11 mouse cellular contexts compared by ENCODE assay signal in the genomic region with DNA sequence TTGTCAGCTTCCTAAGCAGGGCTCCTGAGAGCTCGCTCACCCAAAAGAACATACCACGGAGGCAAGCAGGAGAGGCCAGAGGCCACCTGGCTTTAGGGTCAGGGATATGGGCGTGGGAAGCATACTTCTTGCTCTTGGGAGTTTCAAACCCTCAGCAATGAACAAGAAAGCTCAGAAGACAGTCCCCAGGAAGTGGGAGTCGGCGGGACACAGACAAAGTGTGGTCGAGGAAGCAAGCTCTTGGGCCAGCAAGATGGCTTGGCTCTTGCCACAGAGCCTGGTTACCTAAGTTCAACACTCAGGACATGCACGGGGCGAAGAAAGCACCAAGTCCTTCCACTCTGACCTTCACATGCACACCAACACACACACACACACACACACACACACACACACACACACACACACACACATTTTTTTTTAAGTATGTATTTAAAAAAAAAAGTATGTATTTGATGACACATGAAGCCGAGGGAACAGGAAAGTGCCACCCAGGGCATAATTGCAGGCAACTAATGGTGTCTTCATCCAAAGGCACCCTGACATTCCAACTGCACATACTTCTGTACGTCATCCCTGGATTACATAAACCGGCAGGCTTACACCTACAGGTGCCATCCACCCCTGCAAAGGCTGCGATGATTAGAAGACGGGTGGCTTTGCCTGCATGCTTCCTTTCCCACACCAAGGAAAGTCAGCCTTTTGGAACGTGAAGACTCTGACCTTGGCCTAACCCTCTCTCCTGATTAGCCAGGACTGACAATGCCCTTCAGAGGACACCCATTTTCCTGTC. TPM values are rescaled to one million over a fixed set of nuclear protein-coding genes. Genes with fewer than 3 reads are reported as not detected.
A peak's percentile ranks its signal among the peaks of the same experiment; 100 is the strongest.
DNase-seq lines count a peak whose midpoint lies in the region; ATAC-seq and TF ChIP-seq lines count a peak whose summit lies in the region.
"Had no signal": no experiment of that assay in that cellular context is flagged by ENCODE, and none has a peak within 500 bp of the region (broad histone marks: within the 10 kb centered on the region; RNA-seq: fewer than 3 reads in every experiment).

No protein-coding gene starts in this region.

- H3K4me3 ChIP-seq in heart, embryonic 14.5 days (ENCODE audit: control insufficient read depth in 1 of 2, insufficient read depth in 1 of 2, low read depth in 1 of 2, low read length in 2 of 2), result no peak overlapping the region
- H3K4me3 ChIP-seq in lung, embryonic 15.5 days, result no peak overlapping the region
- H3K4me3 ChIP-seq in liver, embryonic 16.5 days (ENCODE audit: low read depth, low read length), result no peak overlapping the region
- H3K4me3 ChIP-seq in small intestine, adult 2 months (ENCODE audit: low read depth, low read length), result no peak overlapping the region
- H3K4me3 ChIP-seq: erythroblast, embryonic 14.5 days had no signal

- H3K4me1 ChIP-seq in heart, embryonic 14.5 days (ENCODE audit: control insufficient read depth in 2 of 2, insufficient read depth in 2 of 2, low read length in 2 of 2), result peaks cover 23 to 36% of the 10 kb centered on the region in 2 experiments
- H3K4me1 ChIP-seq in lung, embryonic 15.5 days, result peaks cover 41% of the 10 kb centered on the region
- H3K4me1 ChIP-seq in liver, embryonic 16.5 days (ENCODE audit: control insufficient read depth, low read depth, low read length), result no peaks in the 10 kb centered on the region; the same call in 1 of the 2 replicates
- peaks cover 19% of the 10 kb centered on the region for H3K4me1 ChIP-seq in small intestine, adult 2 months (ENCODE audit: control insufficient read depth, insufficient read depth, insufficient read length, low read length)

- H3K27ac ChIP-seq in heart, embryonic 14.5 days (replicated peaks in 1 of 2; ENCODE audit: control insufficient read depth in 1 of 2, insufficient read depth in 1 of 2, low read depth in 2 of 2, low read length in 2 of 2), result peak overlapping the region; percentile 89 to 90
- H3K27ac ChIP-seq in lung, embryonic 15.5 days, result peak overlapping the region; percentile 88
- 0 out of 2 replicates have a peak overlapping the region, but pooled peaks have one; percentile 9 for H3K27ac ChIP-seq in liver, embryonic 16.5 days (ENCODE audit: low read length)
- peak overlapping the region; percentile 57 for H3K27ac ChIP-seq in small intestine, adult 2 months (ENCODE audit: insufficient read depth, low read depth, low read length)
- H3K27ac ChIP-seq: liver, embryonic 14.5 days had no signal

- no peak overlapping the region for H3K4me2 ChIP-seq in heart, embryonic 14.5 days (ENCODE audit: low read length)
- H3K4me2 ChIP-seq in lung, embryonic 15.5 days, result no peak overlapping the region
- H3K4me2 ChIP-seq in liver, embryonic 16.5 days (ENCODE audit: low read depth, low read length), result no peak overlapping the region

- TF ChIP-seq POLR2A in small intestine, adult 2 months (IDR thresholded peaks at IDR 0.05; ENCODE audit: low read depth, low read length), result no peak

- no peak for TF ChIP-seq CTCF in small intestine, adult 2 months (IDR thresholded peaks at IDR 0.05; ENCODE audit: extremely low read depth, insufficient read length, insufficient replicate concordance, low read depth, low read length)

- 54% methylated on average over 14 of the region's 14 CpGs for WGBS in heart, embryonic 14.5 days
- 61% methylated on average over 14 of the region's 14 CpGs for WGBS in lung, embryonic 15.5 days
- WGBS in liver, embryonic 16.5 days (ENCODE audit: insufficient replicate concordance), result 59% methylated on average over 14 of the region's 14 CpGs
- 82% methylated on average over 14 of the region's 14 CpGs for WGBS in small intestine, adult 2 months

- DNase-seq in heart, adult 11 months, result no peak
- no peak for DNase-seq in lung, postnatal 4 days
- DNase-seq: cerebellum, adult 9-10 months had no signal

- no peaks in the 10 kb centered on the region for H3K9me3 ChIP-seq in heart, embryonic 14.5 days (ENCODE audit: control insufficient read depth, low read length)
- no peaks in the 10 kb centered on the region for H3K9me3 ChIP-seq in lung, embryonic 15.5 days
- H3K9me3 ChIP-seq in liver, embryonic 16.5 days (replicated peaks; ENCODE audit: control insufficient read depth, low read length), result no peaks in the 10 kb centered on the region

- no peak overlapping the region; the same call in 1 of the 2 replicates for H3K9ac ChIP-seq in heart, embryonic 14.5 days (ENCODE audit: low read length)
- no peak overlapping the region for H3K9ac ChIP-seq in lung, embryonic 15.5 days
- H3K9ac ChIP-seq in liver, embryonic 16.5 days (ENCODE audit: low read depth, low read length), result no peak overlapping the region
- H3K9ac ChIP-seq: liver, embryonic 14.5 days had no signal

- no peaks in the 10 kb centered on the region for H3K36me3 ChIP-seq in heart, embryonic 14.5 days (ENCODE audit: control insufficient read depth, insufficient read depth, low read length)
- H3K36me3 ChIP-seq in lung, embryonic 15.5 days, result no peaks in the 10 kb centered on the region
- no peaks in the 10 kb centered on the region for H3K36me3 ChIP-seq in liver, embryonic 16.5 days (ENCODE audit: control insufficient read depth, insufficient read depth)
- H3K36me3 ChIP-seq in small intestine, adult 2 months (ENCODE audit: control insufficient read depth, insufficient read depth, low read length), result no peaks in the 10 kb centered on the region

- ATAC-seq in heart, embryonic 14.5 days (ENCODE audit: insufficient number of reproducible peaks, insufficient read depth, low FRiP score, low read depth), result no peak
- ATAC-seq in lung, embryonic 15.5 days (ENCODE audit: borderline replicate concordance, extremely low read depth, low FRiP score, low TSS enrichment), result no peak
- ATAC-seq in liver, embryonic 16.5 days (ENCODE audit: low read depth), result no peak
- no peak for ATAC-seq in activated CD4-positive, CD25-positive, alpha-beta regulatory T cell, adult 4 months
- ATAC-seq: hindbrain, embryonic 16.5 days had no signal

- no peaks in the 10 kb centered on the region for H3K27me3 ChIP-seq in heart, embryonic 14.5 days (ENCODE audit: control insufficient read depth, insufficient read depth, low read length)
- H3K27me3 ChIP-seq in lung, embryonic 15.5 days, result no peaks in the 10 kb centered on the region
- no peaks in the 10 kb centered on the region; the same call in 1 of the 2 replicates for H3K27me3 ChIP-seq in liver, embryonic 16.5 days (ENCODE audit: control insufficient read depth, insufficient read depth, low read depth, low read length)
- no peaks in the 10 kb centered on the region for H3K27me3 ChIP-seq in small intestine, adult 2 months (ENCODE audit: control insufficient read depth, insufficient read depth, low read length)

RNA-seq across cellular contexts. Expression of a gene that starts 12.8 kb away (rescaled TPM):
- polyA plus RNA-seq in heart, embryonic 14.5 days (2014; fragmentation: Nextera tagmentation; extraction: Ambion mirVana), result 33.2 and 34.2 TPM in 2 replicates
- 68.9 and 73.9 TPM in 2 replicates for polyA plus RNA-seq in lung, embryonic 15.5 days (2015; fragmentation: Nextera tagmentation; extraction: Ambion mirVana)
- 18.4 and 19.3 TPM in 2 replicates for polyA plus RNA-seq in liver, embryonic 16.5 days (2015; fragmentation: Nextera tagmentation; extraction: Ambion mirVana)
- polyA plus RNA-seq in small intestine, adult 2 months (2012; rRNA removed), result 32.6 and 49.2 TPM in 2 replicates
- polyA plus RNA-seq in activated CD4-positive, CD25-positive, alpha-beta regulatory T cell, adult 4 months (2017; shearing (Covaris generic)), result 10 to 100 TPM; 13.9 to 22.7 TPM

Comparison
In these comparisons a context has a peak if more than half of its experiments do, and no peak if none do; other contexts are left out.
1. H3K27ac ChIP-seq: peak in every context shown above with its lines; median percentile 90 in heart, embryonic 14.5 days; 88 in lung, embryonic 15.5 days; 57 in small intestine, adult 2 months; 9 in liver, embryonic 16.5 days.